Mouse (Mus musculus) intestine, postnatal 0 days (tissue): ENCODE measurements around the gene Fam160b1. TPM values are rescaled to one million over a fixed set of nuclear protein-coding genes. Genes with fewer than 3 reads are reported as not detected.

Source experiments
- ATAC-seq: fragments of 200-750 bp; cut with Nextera tagmentation; 2 replicates; pipeline ENCODE4 v1.8.0; 2017; ENCODE audit warnings: mild to moderate bottlenecking, moderate TSS enrichment, moderate library complexity
- H3K27ac ChIP-seq: fragments of 300-500 bp; sonication (generic); 2 replicates; pipeline ENCODE4 v1.5.1; 2014; ENCODE audit warnings: mild to moderate bottlenecking, low read depth, low read length, moderate library complexity
- H3K27me3 ChIP-seq: fragments of 300-500 bp; sonication (generic); replicated peaks from 2 replicates; pipeline ENCODE4 v1.6.1; 2014; ENCODE audit warnings: low read length, mixed read lengths; ENCODE audit not compliant: control insufficient read depth, insufficient read depth
- H3K36me3 ChIP-seq: fragments of 300-500 bp; sonication (generic); 2 replicates; pipeline ENCODE4 v1.6.1; 2014; ENCODE audit warnings: mild to moderate bottlenecking, moderate library complexity; ENCODE audit not compliant: control insufficient read depth, insufficient read depth
- H3K4me1 ChIP-seq: fragments of 300-500 bp; sonication (generic); replicated peaks from 2 replicates; pipeline ENCODE4 v1.6.1; 2014; ENCODE audit warnings: antibody characterized with exemption, low read length, mixed read lengths; ENCODE audit not compliant: control insufficient read depth, insufficient read depth
- H3K4me2 ChIP-seq: fragments of 300-500 bp; sonication (generic); replicated peaks from 2 replicates; pipeline ENCODE4 v1.6.1; 2014; ENCODE audit warnings: low read depth, mild to moderate bottlenecking, moderate library complexity
- H3K4me3 ChIP-seq: fragments of 300-500 bp; sonication (generic); 2 replicates; pipeline ENCODE4 v1.5.1; 2014; ENCODE audit warnings: low read depth, low read length
- H3K9ac ChIP-seq: fragments of 300-500 bp; sonication (generic); 2 replicates; pipeline ENCODE4 v1.6.1; 2014; ENCODE audit warnings: mild to moderate bottlenecking, low read depth, low read length
- H3K9me3 ChIP-seq: fragments of 300-500 bp; sonication (generic); 2 replicates; pipeline ENCODE4 v1.6.1; 2016; ENCODE audit warnings: mixed run types; ENCODE audit not compliant: control insufficient read depth
- CTCF ChIP-seq: sonication (generic); IDR thresholded peaks from 2 replicates; pipeline ENCODE4 v1.5.1; 2016; ENCODE audit warnings: low read depth, mild to moderate bottlenecking, control low read depth, antibody characterized with exemption, moderate library complexity
- WGBS: fragments of 180-500 bp; shearing (Covaris S2); extraction: QIAGEN DNeasy Blood & Tissue Kit; methylation state at CpG from one replicate; pipeline ENCODE4 v1.1.7; 2014; 5-methylcytosine and 5-hydroxymethylcytosine counted together
- polyA plus RNA-seq: library from polyadenylated mRNA; unstranded; fragments of >200 nt; fragmentation: Nextera tagmentation; extraction: Ambion mirVana; gene quantifications from 2 replicates; pipeline ENCODE4 v1.2.1, GENCODE M21; 2015

Fam160b1 gene
- 13.9 and 14.9 TPM in 2 replicates for polyA plus RNA-seq

DNA sequence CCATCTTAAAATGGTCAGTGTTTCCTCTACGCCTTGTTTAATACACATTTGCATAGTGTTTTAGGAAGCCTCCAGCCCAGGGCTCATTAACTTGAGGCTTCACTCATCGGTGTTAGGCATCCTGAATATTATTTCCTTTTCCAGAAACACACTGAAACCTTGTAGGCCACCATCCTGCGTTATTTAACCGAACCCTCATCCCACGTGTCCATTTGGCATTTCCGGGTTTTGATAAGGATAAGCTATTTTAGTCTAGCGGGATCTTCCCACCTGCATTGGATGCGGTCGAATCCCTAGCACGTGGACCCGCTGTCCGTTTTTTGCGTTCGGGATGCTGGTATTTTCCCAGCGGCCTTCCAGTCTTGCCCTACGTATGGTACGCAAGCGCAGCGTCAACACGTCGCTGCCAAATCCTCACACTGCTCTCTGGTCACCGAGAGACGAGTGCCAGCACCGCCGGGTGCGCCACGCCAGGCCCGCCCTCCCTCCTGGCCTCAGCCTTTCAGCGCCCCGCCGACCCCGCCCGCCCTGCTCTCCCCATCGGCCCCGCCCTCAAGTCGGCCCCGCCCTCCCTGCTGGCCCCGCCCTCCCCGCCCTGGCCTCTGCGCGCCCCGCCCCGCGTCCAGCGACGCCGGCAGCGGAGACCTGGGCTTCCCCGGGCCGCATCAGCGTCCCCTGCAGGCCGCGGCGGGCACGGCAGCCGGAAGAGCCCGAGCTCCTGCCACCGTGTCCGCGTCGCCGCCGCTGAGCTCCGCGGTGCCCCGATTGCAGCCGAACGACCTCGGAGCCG, at the start of gene Fam160b1:
Gene Fam160b1 (plus strand): TSS at position 340 of the 790 bp plus-strand sequence.
- H3K27ac ChIP-seq = peak within 1 kb of the TSS; percentile 99
- no peaks in the 10 kb centered on the region for H3K9me3 ChIP-seq
- ATAC-seq = peak; percentile 90
- H3K36me3 ChIP-seq = no peaks in the 10 kb centered on the region; the same call in 1 of the 2 replicates
- H3K4me2 ChIP-seq = peak within 1 kb of the TSS; percentile 60
- H3K4me3 ChIP-seq = peak within 1 kb of the TSS; percentile 98
- peak; percentile 85 for TF ChIP-seq CTCF
- under 1% methylated on average over 51 of the region's 70 CpGs for WGBS
- H3K27me3 ChIP-seq = no peaks in the 10 kb centered on the region
- H3K4me1 ChIP-seq = peaks cover 19% of the 10 kb centered on the region
- H3K9ac ChIP-seq = peak within 1 kb of the TSS; percentile 99

GRCm38 (mm10) chr19:57313226-57313625, 47.3 kb upstream of the Fam160b1 start:
- TF ChIP-seq CTCF = no peak
- H3K4me2 ChIP-seq = peak overlapping the region; percentile 89
- H3K27me3 ChIP-seq = no peaks in the 10 kb centered on the region
- H3K9ac ChIP-seq = no peak overlapping the region
- peak overlapping the region; percentile 71 for H3K27ac ChIP-seq
- ATAC-seq = peak; percentile 40; the same call in 1 of the 2 replicates
- H3K36me3 ChIP-seq = no peaks in the 10 kb centered on the region
- no peaks in the 10 kb centered on the region for H3K9me3 ChIP-seq
- H3K4me3 ChIP-seq = peak overlapping the region; percentile 64
- peaks cover 15% of the 10 kb centered on the region for H3K4me1 ChIP-seq
- 45% methylated on average over 10 of the region's 10 CpGs for WGBS

GRCm38 (mm10) chr19:57313891-57314345, 46.6 kb upstream of the Fam160b1 start:
- Histone ChIP-seq H3K36me3 (no peaks in the 10 kb centered on the region), H3K27ac (peak overlapping the region; percentile 79), H3K27me3 (no peaks in the 10 kb centered on the region), H3K4me3 (peak overlapping the region; percentile 64), H3K4me1 (peaks cover 14% of the 10 kb centered on the region), H3K9ac (peak overlapping the region; percentile 66; the same call in 1 of the 2 replicates), H3K4me2 (peak overlapping the region; percentile 89), H3K9me3 (no peaks in the 10 kb centered on the region)
- WGBS = 50% methylated on average over 3 of the region's 3 CpGs
- TF ChIP-seq CTCF = no peak
- no peak for ATAC-seq

GRCm38 (mm10) chr19:57314346-57315012, 46.0 kb upstream of the Fam160b1 start, which contains the start of gene Ablim1:
Gene Ablim1 (minus strand): TSS chr19:57314919.
- peak; percentile 63 for TF ChIP-seq CTCF
- WGBS = 1% methylated on average over 49 of the region's 52 CpGs
- peak; percentile 85 for ATAC-seq
- peak within 1 kb of the TSS; percentile 64 for H3K4me3 ChIP-seq
- no peaks in the 10 kb centered on the region for H3K9me3 ChIP-seq
- peaks cover 13% of the 10 kb centered on the region for H3K4me1 ChIP-seq
- peak within 1 kb of the TSS; percentile 66 for H3K9ac ChIP-seq
- no peaks in the 10 kb centered on the region for H3K27me3 ChIP-seq
- no peaks in the 10 kb centered on the region for H3K36me3 ChIP-seq
- peak within 1 kb of the TSS; percentile 89 for H3K4me2 ChIP-seq
- H3K27ac ChIP-seq = peak within 1 kb of the TSS; percentile 79

- no peak for ATAC-seq
- Histone ChIP-seq H3K36me3 (no peaks in the 10 kb centered on the region), H3K27me3 (no peaks in the 10 kb centered on the region), H3K9me3 (no peaks in the 10 kb centered on the region), H3K4me3 (peak overlapping the region; percentile 64), H3K4me2 (peak overlapping the region; percentile 89), H3K4me1 (peaks cover 13% of the 10 kb centered on the region), H3K27ac (peak overlapping the region; percentile 79), H3K9ac (peak overlapping the region; percentile 66)
- WGBS = 44% methylated on average over 11 of the region's 11 CpGs
- no peak for TF ChIP-seq CTCF
Observed at GRCm38 (mm10) chr19:57315013-57315565, 45.4 kb upstream of the Fam160b1 start.

DNA sequence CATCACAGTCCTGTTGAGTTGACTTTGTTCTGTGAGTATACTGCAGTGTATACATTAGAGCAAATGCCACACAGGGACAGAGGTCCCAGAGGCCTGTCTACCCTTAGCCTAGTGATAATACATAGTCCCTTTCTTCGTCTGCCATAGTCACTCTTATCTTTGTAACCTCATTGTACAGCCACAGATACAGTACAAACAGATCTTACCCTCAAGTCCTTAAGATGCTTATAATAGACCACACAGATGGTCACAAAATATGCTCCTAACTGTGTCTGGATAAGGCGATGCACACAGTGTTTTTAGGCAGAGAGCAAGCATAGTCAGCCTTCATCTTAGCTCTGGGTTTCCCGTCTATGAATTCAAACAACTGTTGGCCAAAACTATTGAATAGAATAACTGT, 43.9 kb upstream of the Fam160b1 start:
- Histone ChIP-seq H3K4me3 (no peak overlapping the region), H3K4me2 (no peak overlapping the region), H3K36me3 (no peaks in the 10 kb centered on the region), H3K4me1 (peaks cover 11% of the 10 kb centered on the region; the same call in 1 of the 2 replicates), H3K27ac (no peak overlapping the region), H3K27me3 (no peaks in the 10 kb centered on the region), H3K9ac (no peak overlapping the region), H3K9me3 (no peaks in the 10 kb centered on the region)
- ATAC-seq = no peak
- WGBS = 80% methylated on average over 3 of the region's 3 CpGs
- TF ChIP-seq CTCF = no peak
